Mouse (Mus musculus): ENCODE measurements around the gene Reps2.

The Reps2 gene

DNA sequence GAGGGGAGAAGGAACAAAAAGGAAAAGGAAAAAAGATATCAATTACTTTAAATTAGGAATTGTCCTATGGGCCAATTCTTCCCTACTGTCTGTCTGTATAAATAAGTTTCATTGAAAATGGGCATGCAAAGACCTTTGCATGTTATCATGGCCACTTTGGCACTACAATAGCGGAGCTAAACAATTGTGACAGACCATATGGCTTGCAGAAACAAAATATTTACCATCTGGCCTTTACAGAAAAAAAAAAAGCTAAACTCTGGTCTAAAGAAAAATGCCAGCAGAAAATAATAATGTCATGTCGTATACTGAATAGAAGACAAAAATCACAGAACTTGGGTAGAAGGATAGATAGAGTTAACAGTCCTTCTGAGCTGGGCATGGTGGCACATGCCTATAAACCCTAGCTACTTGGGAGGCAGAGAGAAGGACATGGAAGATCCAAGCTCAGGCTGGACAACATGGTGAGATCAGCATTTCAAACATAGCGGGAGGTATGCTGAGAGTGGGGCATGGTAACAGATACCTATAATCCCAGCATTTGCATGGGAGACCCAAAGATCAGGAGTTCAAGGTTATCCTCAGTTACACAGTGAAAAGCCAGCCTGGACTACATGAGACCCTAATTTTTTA, 54.2 kb downstream of the Reps2 start:
- no peak for DNase-seq

- no peak for DNase-seq
Observed at GRCm38 (mm10) chrX:162584349-162584748, 59.1 kb downstream of the Reps2 start.

GRCm38 (mm10) chrX:162580521-162580920, 62.9 kb downstream of the Reps2 start:
- no peak for DNase-seq

- no peak for DNase-seq
Observed at GRCm38 (mm10) chrX:162568439-162568838, 75.0 kb downstream of the Reps2 start.

DNA sequence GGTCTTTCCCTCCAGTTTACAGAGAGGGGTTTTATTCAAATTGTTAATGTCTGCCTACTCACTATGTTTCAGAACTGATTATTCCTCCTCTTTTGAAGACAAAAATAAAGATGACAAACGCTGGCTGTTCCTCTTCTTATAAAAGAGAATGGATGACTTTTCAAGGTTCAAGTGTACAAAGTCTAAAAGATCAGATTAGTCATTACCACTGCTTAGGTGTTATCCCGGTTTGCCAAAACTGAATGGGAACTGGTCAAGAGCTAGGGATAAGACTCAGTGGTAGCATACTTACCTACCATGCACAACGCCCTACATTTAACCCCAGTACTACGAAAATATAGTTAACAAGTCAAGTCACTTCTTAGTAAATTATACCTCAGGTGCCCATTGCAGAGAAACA, 77.9 kb downstream of the Reps2 start:
- no peak for DNase-seq

GRCm38 (mm10) chrX:162556459-162556841, 87.0 kb downstream of the Reps2 start:
- no peak for DNase-seq

- DNase-seq = no peak
Observed at GRCm38 (mm10) chrX:162555729-162556458, 87.6 kb downstream of the Reps2 start.

DNA sequence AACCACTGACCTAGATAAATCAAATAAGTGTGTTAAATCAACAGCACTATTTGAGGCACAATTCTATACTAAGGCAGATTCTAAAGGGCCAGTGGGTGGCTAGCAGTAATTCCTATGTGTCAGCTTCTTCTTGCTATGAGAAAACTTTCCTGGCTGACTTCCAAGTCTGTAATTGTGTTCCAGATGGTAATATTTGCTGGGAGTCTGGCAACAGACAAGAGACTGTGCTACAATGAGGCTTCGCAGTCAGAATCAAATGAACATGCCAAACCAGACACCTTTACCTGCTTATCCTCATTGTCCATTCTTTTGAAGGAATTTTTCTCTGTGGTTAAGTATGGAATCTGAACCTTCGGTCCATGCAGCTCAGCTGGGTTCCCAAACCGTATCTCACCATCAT, 88.9 kb downstream of the Reps2 start:
- DNase-seq = no peak

DNA sequence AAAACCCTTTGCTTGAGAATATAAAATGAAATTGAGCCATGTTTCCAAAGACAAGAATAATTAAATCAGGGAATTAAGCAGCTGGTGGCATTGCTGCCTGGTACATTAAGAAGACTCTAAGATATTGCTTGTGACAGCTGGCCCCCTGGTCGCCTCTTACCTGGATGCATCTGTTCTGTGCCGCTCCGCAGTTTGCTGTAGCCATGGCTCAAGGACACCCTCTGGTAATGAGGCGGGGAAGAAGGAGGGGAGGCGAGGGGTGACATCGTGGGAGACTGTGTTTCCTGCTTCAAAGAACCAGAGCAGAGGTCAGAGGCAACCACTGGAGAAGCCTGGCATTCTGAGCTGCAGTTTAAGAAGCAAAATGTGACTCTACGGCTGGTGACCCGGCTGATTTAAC, 91.1 kb downstream of the Reps2 start:
- no peak for DNase-seq

DNA sequence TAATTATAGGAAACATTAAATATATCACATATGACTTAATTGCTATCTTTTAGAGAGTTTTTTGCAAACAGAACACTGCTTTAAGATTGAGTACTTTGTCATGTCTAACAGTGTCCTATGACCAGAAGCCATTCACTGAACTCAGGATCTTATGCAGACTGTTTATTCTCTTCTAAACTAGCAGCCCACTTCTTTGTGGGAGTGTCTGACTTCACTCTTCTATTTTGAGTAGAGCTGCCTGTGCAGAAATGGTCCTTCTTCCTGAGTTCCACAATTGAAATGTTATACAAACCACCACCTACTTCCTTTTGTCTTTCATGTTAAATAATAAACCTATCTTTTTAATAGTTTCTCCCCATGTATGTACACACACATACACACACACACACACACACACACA, 98.4 kb downstream of the Reps2 start:
- no peak for DNase-seq

GRCm38 (mm10) chrX:162542576-162543227, 100.7 kb downstream of the Reps2 start:
- DNase-seq = no peak

GRCm38 (mm10) chrX:162541961-162542360, 101.5 kb downstream of the Reps2 start:
- DNase-seq = no peak

- DNase-seq = no peak
Observed at GRCm38 (mm10) chrX:162531016-162531415, 112.4 kb downstream of the Reps2 start.

GRCm38 (mm10) chrX:162527240-162527639, 116.2 kb downstream of the Reps2 start:
- DNase-seq = peak; percentile 8

- no peak for DNase-seq
Observed at GRCm38 (mm10) chrX:162521831-162522514, 121.5 kb downstream of the Reps2 start.

DNA sequence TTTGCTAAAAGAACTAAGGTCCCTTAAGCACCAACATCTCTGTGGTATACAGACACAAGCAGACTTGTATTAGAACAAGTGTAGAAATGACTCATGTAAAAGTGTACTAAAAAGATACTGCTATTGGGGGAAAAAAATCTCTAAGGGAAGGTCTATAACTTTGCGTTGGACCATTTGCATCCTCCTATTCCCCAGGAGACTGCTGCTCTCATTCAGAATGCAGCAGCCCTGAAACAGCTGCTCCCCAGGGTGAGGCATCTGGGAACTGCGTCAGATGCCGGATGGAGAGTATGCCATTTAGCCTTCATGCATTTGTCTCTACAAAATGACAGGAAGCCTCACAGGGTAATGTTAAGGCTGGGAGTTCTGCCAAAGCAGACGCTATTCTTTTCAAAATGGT, 122.3 kb downstream of the Reps2 start:
- DNase-seq = no peak

- no peak for DNase-seq
Observed at GRCm38 (mm10) chrX:162520374-162520773, 123.1 kb downstream of the Reps2 start.

GRCm38 (mm10) chrX:162510426-162510980, 132.9 kb downstream of the Reps2 start:
- no peak for DNase-seq

- DNase-seq = no peak
Observed at GRCm38 (mm10) chrX:162505186-162505585, 138.3 kb downstream of the Reps2 start.

GRCm38 (mm10) chrX:162503436-162503835, 140.0 kb downstream of the Reps2 start:
- DNase-seq = no peak

GRCm38 (mm10) chrX:162500962-162501361, 142.5 kb downstream of the Reps2 start:
- no peak for DNase-seq

DNA sequence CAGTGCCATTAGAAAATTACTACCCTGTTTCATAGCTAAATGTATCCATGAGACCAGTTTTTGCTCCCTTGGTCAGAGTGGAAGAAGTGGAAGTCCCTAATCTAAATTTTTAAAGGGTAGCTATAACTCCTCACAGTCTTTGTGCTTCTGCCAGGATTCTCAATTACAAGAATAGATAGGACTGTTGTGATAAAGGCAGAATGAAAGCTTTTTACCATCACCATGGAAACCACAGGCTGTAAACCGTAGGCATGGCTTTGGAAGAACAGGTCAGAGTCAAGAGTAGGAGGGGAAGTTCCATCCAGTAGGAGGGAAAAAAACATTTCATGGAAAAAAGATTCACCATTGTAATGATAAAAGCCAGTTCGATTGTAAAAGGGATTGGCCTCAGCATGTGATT, 147.0 kb downstream of the Reps2 start:
- no peak for DNase-seq

DNA sequence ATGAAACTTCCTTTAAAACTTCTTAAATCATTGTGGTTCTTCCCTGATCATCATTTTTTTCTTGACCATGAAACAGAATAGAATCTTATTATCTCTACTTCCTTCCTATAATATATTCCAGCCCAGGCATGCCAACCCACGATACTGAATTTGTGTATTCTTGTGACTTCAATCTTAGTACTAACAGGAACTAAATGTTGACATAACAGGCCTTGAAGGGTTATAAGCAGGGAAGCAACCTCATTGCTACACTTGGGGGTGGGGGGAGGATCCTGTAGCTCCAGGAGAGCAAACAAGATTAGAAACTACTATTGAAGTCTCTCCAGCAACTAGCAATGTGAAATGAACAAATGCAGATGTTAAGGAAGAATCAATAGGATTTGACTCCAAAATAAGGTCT, 154.8 kb downstream of the Reps2 start:
- DNase-seq = no peak
